ENCODE assay signal across 16 mouse cellular contexts in the genomic region with DNA sequence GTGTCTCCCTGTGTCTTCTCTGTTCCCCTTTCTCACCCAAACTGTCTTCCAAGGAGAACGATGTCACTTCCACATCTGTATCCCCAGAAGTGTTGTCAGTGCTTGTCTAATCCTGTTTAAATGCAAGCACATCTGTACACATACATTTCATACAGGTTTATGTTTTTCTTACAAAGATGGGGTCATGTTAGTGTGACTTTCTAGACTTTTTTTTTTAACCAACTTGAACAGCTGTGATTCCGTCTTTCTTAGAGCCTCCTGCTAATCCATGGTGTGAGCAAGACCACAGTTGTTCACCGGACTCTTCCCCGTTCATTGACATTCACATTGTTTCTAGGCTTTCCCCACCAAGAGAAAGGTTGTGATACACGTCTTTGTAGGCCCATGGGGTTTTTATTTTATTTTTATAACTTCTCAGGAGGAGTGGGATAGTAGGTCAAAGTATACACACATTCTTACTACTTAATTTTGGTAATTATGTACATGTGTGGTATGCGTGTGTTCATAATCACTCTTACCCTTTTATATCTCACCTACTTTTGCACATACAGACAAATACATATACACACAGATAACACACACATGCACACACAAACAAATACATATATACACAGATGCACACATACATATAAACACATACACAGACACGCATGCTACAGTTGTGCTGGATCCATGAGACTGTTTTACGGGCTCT.
"Had no signal": no experiment of that assay in that cellular context is flagged by ENCODE, and none has a peak within 500 bp of the region (broad histone marks: within the 10 kb centered on the region; RNA-seq: fewer than 3 reads in every experiment).

No protein-coding gene starts in this region.

- DNase-seq: heart, postnatal 10 days; heart, postnatal 14 days; heart, postnatal 36 days; heart, postnatal 4 days; kidney, adult 11 months; kidney, adult 18-20 months; kidney, adult 2 months; kidney, adult 8-10 months; kidney, adult 9 months; kidney, postnatal 10 days; kidney, postnatal 14 days; kidney, postnatal 25 days; kidney, postnatal 36 days; kidney, postnatal 4 days; layer of hippocampus, adult 9-11 months; layer of hippocampus, postnatal 36 days had no signal
